Mouse (Mus musculus) thymus, adult 18-20 months (tissue): ENCODE measurements at regions not wholly inside any gene's neighbourhood (a gene's known extent, or its start where the extent isn't known, plus 50 kb on each side); places are given as distances from the start of the nearest gene placed in this dataset.
A peak's percentile ranks its signal among the peaks of the same experiment; 100 is the strongest.

ENCODE experiments used
- DNase-seq, 2 experiments: peaks; one replicate each; pipeline ENCODE4 v3.0.0; 2022; ENCODE audit warnings: mixed read lengths in 2 of 2

GRCm38 (mm10) chr11:114257756-114258155 lies 190.9 kb upstream of the Sdk2 start:
- no peak for DNase-seq

DNA sequence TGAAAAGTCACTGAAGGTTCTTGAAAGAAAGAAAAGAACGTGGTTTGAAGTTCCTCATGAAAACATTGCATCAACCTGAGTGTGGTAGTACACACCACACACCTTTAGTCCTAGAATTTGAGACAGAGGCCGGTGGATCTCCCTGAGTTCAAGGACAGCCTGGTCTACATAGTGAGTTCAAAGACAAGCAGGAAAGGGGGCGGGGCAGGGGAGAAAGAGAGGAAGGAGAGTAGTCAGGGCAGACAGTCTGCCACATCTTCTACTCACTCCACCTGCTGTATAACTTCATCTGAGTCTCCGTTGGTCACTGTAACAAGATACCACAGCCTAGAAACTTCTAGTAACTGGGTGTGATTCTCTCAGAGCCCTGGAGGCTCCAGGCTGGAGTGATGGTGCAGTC lies 190.2 kb upstream of the Sdk2 start:
- DNase-seq = no peak

- peak; percentile 44 to 54 for DNase-seq
Measured at GRCm38 (mm10) chr11:114254344-114254743, 187.5 kb upstream of the Sdk2 start.

DNA sequence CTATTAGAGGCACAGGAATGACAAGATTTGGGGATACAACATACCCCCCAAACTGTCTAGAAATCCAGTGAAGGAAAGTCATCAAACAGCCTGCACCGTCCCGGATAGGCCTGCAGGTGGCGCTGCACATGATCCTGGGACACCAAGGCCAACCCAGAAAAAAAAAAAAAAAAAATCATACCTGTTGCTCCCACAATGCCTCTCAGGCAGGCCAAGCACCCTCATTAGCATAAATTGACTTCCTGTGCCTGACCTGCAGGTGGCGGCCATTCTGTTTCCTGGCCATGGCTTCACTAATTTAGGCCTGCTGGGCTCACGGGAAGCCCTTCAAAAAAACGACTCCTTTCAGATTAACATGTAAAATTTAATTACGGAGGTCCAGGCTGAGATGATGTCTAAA lies 184.8 kb upstream of the Sdk2 start:
- DNase-seq = no peak

DNA sequence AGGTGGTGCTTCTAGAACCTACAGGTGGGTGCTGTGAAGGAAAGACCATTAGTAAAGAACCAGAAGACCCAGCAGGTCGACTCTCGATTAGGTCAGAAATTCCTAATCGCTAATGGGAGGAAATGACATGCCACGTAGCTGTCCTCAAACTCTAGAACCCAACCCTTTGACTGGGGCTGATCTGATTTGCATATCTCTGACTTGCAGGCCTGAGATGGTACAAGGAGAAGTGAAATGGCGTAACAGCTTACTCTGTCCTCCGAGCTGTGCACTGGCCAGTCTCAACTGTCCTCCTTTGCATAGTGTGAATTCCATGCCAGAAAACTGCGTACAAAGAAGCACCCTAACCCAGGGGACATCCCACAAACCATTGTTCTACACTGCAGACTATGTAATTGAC lies 182.4 kb upstream of the Sdk2 start:
- DNase-seq = no peak

DNA sequence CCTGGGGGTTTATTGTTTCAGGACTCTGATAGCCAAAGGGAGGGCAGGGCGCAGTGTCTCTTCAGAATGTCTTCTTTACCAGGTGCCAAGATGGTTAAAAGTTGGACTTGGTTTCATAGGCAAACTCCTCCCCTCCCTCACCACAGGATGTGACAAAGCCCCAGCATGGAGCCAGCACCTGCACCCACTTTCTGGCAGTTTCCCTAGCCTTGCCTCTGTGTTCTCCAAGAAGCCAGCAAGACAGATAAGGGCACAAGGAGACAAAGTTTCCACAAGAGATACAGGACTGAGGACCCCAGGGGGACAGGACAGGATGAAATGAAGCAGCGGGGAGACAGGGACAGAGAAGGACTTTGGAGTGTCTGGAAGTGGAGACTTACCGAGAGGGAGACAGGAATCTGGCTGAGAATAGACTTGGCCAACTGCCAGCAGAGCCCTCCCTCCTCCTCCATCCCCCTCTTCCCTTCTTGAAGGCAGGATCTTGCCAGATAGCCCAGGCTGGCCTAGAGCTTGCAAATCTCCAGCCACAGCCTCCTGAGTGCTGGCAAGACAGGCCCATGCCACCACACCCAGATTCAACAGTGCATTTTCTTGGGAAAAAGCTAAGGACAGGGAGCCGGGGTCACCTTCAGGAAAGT lies 181.5 kb upstream of the Sdk2 start:
- DNase-seq = peak; percentile 71 to 83

GRCm38 (mm10) chr11:114239311-114239803 lies 172.5 kb upstream of the Sdk2 start:
- DNase-seq = no peak

GRCm38 (mm10) chr11:114238801-114239200 lies 172.0 kb upstream of the Sdk2 start:
- DNase-seq = no peak

DNA sequence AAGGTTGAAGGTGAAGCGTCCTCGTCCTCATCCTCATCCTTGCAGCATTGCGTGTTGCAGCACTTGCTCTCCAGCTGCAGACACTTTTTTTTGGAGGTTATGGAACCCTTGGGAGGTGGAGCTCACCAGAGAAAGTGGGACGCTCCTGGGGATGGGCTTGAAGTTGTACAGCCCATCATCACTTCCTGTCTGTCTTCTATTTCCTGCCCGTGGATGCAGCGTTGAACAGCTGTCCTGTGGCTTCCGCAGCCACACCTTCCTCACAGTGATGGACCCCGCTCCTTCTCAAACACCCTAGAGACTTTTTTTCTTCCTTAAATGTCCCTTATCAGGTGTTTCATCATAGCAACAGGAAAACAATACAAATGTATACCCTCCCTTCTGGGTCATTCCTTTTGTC lies 171.5 kb upstream of the Sdk2 start:
- DNase-seq = peak in 1 of 2 experiments; percentile 67

GRCm38 (mm10) chr11:114234542-114234910 lies 167.7 kb upstream of the Sdk2 start:
- peak; percentile 73 to 84 for DNase-seq

GRCm38 (mm10) chr11:114233636-114234541 lies 167.0 kb upstream of the Sdk2 start:
- DNase-seq = peak in 1 of 2 experiments; percentile 50

DNA sequence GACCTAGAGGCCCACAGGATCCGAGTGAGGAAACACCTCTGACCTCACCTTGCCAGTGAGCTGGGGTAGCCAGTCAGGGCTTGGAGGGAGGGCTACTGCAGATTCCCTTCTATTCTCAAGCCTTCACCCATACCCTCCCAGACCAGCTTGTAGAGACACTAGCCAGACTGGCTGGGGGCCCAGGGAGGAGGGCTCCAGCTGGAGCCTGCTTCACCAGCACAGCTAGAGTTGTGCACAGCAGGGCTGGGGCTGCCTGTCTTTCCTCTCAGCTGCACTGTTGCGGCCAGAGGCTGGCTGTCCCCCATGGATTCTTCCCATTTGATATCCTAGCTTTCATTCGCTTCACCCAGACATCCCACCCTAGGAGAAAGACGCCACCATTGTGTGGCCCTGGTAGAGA lies 165.0 kb upstream of the Sdk2 start:
- DNase-seq = no peak

- no peak for DNase-seq
Measured at GRCm38 (mm10) chr11:114229763-114230162, 162.9 kb upstream of the Sdk2 start.

DNA sequence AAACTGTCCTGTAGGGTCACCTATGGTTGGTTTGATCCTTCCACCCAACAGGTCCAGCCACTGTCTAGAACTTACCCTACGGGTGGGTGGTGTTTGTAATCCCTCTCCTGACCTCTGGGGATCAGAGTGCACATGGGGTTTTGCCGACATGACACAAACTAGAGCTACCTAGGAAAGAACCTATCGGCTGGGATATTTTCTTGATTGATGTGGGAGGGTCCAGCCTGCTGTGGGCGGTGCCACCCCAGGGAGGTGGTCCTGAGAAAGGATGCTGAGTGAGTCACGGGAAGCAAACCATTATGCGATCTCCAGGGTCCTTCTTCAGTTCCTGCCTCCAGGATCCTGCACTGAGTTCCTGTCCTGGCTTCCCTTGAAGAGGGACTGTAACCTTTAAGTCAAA lies 162.3 kb upstream of the Sdk2 start:
- DNase-seq = no peak

- DNase-seq = no peak
Measured at GRCm38 (mm10) chr11:114226553-114226952, 159.7 kb upstream of the Sdk2 start.

- no peak for DNase-seq
Measured at GRCm38 (mm10) chr11:114224706-114225105, 157.9 kb upstream of the Sdk2 start.

DNA sequence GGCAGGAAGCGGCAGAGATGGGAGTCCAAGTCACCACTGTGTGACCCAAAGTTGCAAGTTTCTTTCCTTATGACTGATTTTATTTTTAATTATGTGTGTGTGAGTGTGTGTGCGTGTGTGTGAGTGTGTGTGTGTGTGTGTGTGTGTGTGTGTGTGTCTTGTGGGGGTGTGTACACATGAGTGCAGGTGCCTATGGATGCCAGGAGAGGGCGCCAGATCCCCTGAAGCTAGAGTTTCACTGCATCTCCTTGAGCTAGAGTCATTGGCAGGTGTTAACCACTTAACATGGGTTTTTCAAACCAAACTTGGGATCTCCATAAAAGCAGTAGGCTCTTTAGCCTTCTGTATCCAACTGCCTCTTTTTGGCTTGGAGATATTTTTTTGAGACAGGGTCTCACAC lies 156.2 kb upstream of the Sdk2 start:
- no peak for DNase-seq

DNA sequence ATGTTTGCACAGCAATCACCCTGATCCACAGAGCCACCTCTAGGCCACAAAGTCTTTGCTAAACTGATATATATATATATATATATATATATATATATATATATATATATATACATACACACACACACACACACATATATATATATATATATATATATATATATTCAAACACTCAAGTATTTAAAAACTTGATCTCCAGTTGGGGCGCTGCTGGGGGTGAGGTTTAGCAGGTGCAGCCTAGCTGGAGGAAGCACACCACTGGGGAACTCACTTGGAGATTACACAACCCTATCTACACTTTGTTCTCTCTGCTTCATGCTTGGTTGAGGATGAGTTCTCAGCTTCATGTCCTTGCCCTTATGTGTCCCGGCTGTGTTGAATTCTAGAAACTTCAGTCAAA lies 153.6 kb upstream of the Sdk2 start:
- DNase-seq = no peak

DNA sequence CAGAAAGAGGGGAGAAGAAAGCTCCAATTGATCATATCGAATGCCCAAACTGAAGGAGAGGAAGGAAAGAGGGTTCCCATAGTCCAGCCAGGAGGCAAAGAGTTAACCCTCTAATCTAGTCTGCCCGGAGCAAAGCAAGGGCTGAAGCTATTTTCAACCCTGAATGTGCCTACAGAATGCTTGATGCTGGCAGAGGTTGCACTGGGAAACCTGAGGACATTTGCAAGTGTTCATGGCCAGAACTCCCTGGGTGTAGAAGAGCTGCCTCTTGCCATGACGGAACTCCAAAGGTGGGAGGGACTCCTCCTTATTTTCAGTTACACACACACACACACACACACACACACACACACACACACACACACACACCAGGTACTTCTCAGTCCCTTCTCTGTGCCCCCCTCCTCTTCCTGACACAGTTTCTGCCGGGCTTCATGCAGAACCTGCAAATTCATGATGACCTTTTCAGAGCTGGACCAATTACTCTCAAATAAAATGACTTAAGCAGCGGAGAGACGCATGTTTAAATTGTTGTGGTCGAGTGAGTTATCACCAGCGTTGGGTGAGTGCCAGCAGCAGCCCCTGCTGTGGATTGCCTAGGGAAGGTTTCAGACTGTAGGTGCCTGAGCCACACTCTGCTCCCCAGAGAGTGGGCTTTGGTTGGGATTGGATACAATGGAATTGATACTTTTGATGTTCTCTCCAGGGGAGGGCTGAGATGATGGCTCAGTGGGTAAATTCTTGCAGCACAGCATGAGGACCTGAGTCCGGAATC lies 152.1 kb upstream of the Sdk2 start:
- DNase-seq = no peak

DNA sequence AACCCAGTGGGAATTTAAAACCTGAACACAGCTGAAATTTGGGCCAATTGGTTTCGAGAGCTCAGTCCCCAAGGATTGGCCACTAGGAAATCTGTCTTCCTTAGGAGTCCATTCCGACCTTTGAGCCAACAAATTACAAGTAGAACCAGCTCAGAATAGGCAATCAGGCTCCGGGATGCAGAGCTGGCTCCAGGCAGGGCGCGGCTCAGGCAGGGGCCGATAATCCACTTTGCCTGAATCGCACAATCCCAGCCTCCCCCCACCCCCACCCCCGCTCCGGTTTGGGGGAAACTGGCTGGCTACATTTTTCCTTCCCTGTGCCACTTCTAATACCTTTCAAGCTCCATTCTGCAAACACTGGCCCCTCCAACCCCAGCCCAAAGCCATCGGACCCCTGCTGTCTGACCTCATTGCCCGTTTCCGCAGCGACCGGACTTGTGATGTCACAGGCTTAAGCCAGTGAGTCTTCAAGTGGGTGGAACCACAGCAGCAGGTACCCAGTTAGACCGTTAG lies 150.5 kb upstream of the Sdk2 start:
- no peak for DNase-seq

DNA sequence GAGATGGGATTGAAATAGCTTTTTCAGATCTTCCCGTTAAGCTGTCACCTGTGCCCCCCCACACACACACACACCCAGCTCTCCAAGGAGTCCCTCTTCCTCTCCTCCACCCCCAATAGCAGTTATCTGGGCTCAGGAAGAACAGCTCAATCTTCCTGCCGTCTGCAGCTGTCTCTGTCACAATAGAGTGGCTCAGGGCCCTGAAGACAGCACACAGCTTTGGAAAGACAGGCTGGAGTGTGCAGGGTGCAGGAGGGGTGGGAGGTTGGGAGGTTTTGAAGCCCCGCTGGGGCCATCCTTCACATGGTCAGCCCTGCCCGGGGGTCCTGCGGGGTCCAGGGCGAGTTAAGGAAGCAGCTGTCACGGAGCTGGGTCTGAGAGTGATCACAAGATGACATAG lies 149.6 kb upstream of the Sdk2 start:
- DNase-seq = no peak

DNA sequence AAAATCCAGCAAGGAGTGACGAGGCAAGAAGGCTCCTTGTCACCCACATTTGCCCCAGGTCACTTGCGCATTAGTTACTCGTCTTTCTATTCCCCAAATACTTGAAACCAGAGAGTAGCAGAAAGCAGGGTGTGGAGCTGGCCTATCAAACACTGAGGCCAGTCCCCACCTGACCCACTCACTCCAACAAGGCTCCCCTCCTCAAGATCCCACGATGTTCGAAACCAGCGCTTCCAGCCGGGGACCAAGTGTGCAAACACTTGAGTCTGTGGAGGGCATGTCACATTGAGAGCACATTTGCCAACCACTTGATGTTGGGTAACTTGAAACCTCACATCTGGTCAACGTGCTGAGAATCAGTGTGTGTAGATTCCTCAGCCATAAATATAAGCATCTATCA lies 148.4 kb upstream of the Sdk2 start:
- no peak for DNase-seq

DNA sequence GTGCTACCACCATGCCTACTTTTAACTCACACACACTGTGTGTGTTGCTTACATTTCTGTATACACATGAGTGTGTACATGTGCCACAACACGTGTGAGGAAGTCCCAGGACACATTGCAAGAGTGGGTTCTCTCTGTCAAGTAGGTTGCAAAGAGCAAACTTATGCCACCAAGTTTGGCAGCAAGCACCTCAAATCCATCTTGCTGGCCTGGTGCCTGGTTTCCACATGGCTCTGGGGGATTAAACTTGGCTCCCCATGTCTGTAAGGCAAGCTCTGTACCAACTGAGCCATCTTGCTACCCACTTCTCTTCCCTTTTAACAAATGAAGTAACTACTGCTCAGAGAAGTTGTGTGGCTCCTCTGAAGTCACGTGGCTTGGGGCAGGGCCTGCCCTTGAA lies 145.3 kb upstream of the Sdk2 start:
- DNase-seq = no peak
